Mouse (Mus musculus): Measurements from ENCODE around the gene Agap3. TPM values are rescaled to one million over a fixed set of nuclear protein-coding genes. Genes with fewer than 3 reads are reported as not detected.

Gene Agap3
- polyA plus RNA-seq, 1 experiment from 2014 or later: 18.6 TPM

- Histone ChIP-seq H3K27me3 (ENCODE audit: control insufficient read depth, insufficient read depth, low read depth, low read length) (no peaks in the 10 kb centered on the region), H3K27ac (ENCODE audit: low read length) (no peak overlapping the region), H3K9me3 (ENCODE audit: control insufficient read depth, low read length) (no peaks in the 10 kb centered on the region), H3K4me1 (replicated peaks; ENCODE audit: control insufficient read depth, insufficient read depth, low read length) (peaks cover 7% of the 10 kb centered on the region), H3K4me2 (ENCODE audit: low read depth, low read length) (peak overlapping the region; percentile 45), H3K4me3 (ENCODE audit: low read length) (0 out of 2 replicates have a peak overlapping the region, but pooled peaks have one; percentile 14), H3K36me3 (ENCODE audit: control insufficient read depth, insufficient read depth, low read length) (no peaks in the 10 kb centered on the region), H3K9ac (ENCODE audit: low read length) (0 out of 2 replicates have a peak overlapping the region, but pooled peaks have one; percentile 1)
- ATAC-seq (ENCODE audit: low read depth): peak; percentile 71
- 26% methylated on average over 26 of the region's 26 CpGs for WGBS
Measured at GRCm38 (mm10) chr5:24550598-24551316, 98.8 kb downstream of the Agap3 start.

GRCm38 (mm10) chr5:24551317-24551688 lies 99.3 kb downstream of the Agap3 start:
- H3K27me3 ChIP-seq (ENCODE audit: control insufficient read depth, insufficient read depth, low read depth, low read length): no peaks in the 10 kb centered on the region
- H3K4me3 ChIP-seq (ENCODE audit: low read length): no peak overlapping the region
- no peaks in the 10 kb centered on the region for H3K9me3 ChIP-seq (ENCODE audit: control insufficient read depth, low read length)
- ATAC-seq (ENCODE audit: low read depth): peak; percentile 7; the same call in 1 of the 2 replicates
- peak overlapping the region; percentile 45 for H3K4me2 ChIP-seq (ENCODE audit: low read depth, low read length)
- peaks cover 7% of the 10 kb centered on the region for H3K4me1 ChIP-seq (replicated peaks; ENCODE audit: control insufficient read depth, insufficient read depth, low read length)
- H3K36me3 ChIP-seq (ENCODE audit: control insufficient read depth, insufficient read depth, low read length): no peaks in the 10 kb centered on the region
- 40% methylated on average over 2 of the region's 2 CpGs for WGBS
- 0 out of 2 replicates have a peak overlapping the region, but pooled peaks have one; percentile 1 for H3K9ac ChIP-seq (ENCODE audit: low read length)
- no peak overlapping the region for H3K27ac ChIP-seq (ENCODE audit: low read length)

Other genes starting within 250 kb of the Agap3 start
- gene Kcnh2, start 100.6 kb upstream of the Agap3 start, polyA plus RNA-seq (2015; fragmentation: Nextera tagmentation; extraction: Ambion mirVana): 5.6 and 6.5 TPM in 2 replicates
- 18.9 and 19.8 TPM in 2 replicates for gene Nos3, start 87.4 kb upstream of the Agap3 start, polyA plus RNA-seq (2015; fragmentation: Nextera tagmentation; extraction: Ambion mirVana)
- gene Atg9b, start 60.0 kb upstream of the Agap3 start, polyA plus RNA-seq (2015; fragmentation: Nextera tagmentation; extraction: Ambion mirVana): 0.46 and 0.49 TPM in 2 replicates
- 48.0 and 51.4 TPM in 2 replicates for gene Abcb8, start 58.5 kb upstream of the Agap3 start, polyA plus RNA-seq (2015; fragmentation: Nextera tagmentation; extraction: Ambion mirVana)
- 0.19 TPM in 1 of 2 replicates, not detected in the other for gene Asic3, start 38.8 kb upstream of the Agap3 start, polyA plus RNA-seq (2015; fragmentation: Nextera tagmentation; extraction: Ambion mirVana)
- gene Cdk5, start 28.6 kb upstream of the Agap3 start, polyA plus RNA-seq (2015; fragmentation: Nextera tagmentation; extraction: Ambion mirVana): 43.0 and 45.8 TPM in 2 replicates
- gene Slc4a2, start 28.3 kb upstream of the Agap3 start, polyA plus RNA-seq (2015; fragmentation: Nextera tagmentation; extraction: Ambion mirVana): 45.1 and 48.9 TPM in 2 replicates
- gene Fastk, start 6.9 kb upstream of the Agap3 start, polyA plus RNA-seq (2015; fragmentation: Nextera tagmentation; extraction: Ambion mirVana): 96.6 and 99.2 TPM in 2 replicates
- gene Tmub1, start 4.3 kb upstream of the Agap3 start, polyA plus RNA-seq (2015; fragmentation: Nextera tagmentation; extraction: Ambion mirVana): 18.0 and 19.6 TPM in 2 replicates
- not detected in 2 replicates for gene Gbx1, start 75.0 kb downstream of the Agap3 start, polyA plus RNA-seq (2015; fragmentation: Nextera tagmentation; extraction: Ambion mirVana)
- 0.13 and 0.63 TPM in 2 replicates for gene Asb10, start 88.8 kb downstream of the Agap3 start, polyA plus RNA-seq (2015; fragmentation: Nextera tagmentation; extraction: Ambion mirVana)
- gene 4931409K22Rik, start 104.6 kb downstream of the Agap3 start, polyA plus RNA-seq (2015; fragmentation: Nextera tagmentation; extraction: Ambion mirVana): 0.14 TPM in 1 of 2 replicates, not detected in the other
- 88.9 and 93.4 TPM in 2 replicates for gene Abcf2, start 125.3 kb downstream of the Agap3 start, polyA plus RNA-seq (2015; fragmentation: Nextera tagmentation; extraction: Ambion mirVana)
- 19.4 and 20.2 TPM in 2 replicates for gene Chpf2, start 134.6 kb downstream of the Agap3 start, polyA plus RNA-seq (2015; fragmentation: Nextera tagmentation; extraction: Ambion mirVana)
- gene Smarcd3, start 172.2 kb downstream of the Agap3 start, polyA plus RNA-seq (2015; fragmentation: Nextera tagmentation; extraction: Ambion mirVana): 21.1 and 22.2 TPM in 2 replicates
- gene Nub1, start 233.4 kb downstream of the Agap3 start, polyA plus RNA-seq (2015; fragmentation: Nextera tagmentation; extraction: Ambion mirVana): 39.0 and 40.0 TPM in 2 replicates